Mouse (Mus musculus): ENCODE results near the gene Scn10a. TPM values are rescaled to one million over a fixed set of nuclear protein-coding genes. Genes with fewer than 3 reads are reported as not detected.

The Scn10a gene
- total and polyA plus RNA-seq, 3 experiments: not detected

GRCm38 (mm10) chr9:119656111-119656510 is 63.0 kb downstream of the Scn10a start:
- no peak for DNase-seq (ENCODE audit: extremely low read depth)
- no peak overlapping the region for H3K4me2 ChIP-seq (ENCODE audit: insufficient read depth, low read depth, poor library complexity, severe bottlenecking)
- in situ Hi-C loops (cut with MboI; ENCODE audit: low pct_ligation_motif_present, low pct_unique_long_range_greater_than_20kb, low sequenced_read_pairs): loop anchor here (25.0 kb wide), 1 partner anchor 231 kb away; the partner anchor contains the start of gene Wdr48

GRCm38 (mm10) chr9:119653758-119654157 is 65.4 kb downstream of the Scn10a start:
- Histone ChIP-seq H3K27me3 (replicated peaks) (peaks cover 32% of the 10 kb centered on the region), H3K27ac (ENCODE audit: insufficient read depth, low read depth) (no peak overlapping the region), H3K4me2 (ENCODE audit: insufficient read depth, low read depth, poor library complexity, severe bottlenecking) (no peak overlapping the region), H3K9me3 (replicated peaks; ENCODE audit: low read length) (no peaks in the 10 kb centered on the region), H3K4me1 (ENCODE audit: control insufficient read depth in 1 of 2, insufficient read depth in 2 of 2) (peaks cover 5 to 9% of the 10 kb centered on the region in 2 experiments; a peak in 2 of 4 replicates), H3K9ac (ENCODE audit: insufficient read depth, low read depth) (no peak overlapping the region), H3K36me3 (replicated peaks in 1 of 2; ENCODE audit: control insufficient read depth in 1 of 2, insufficient read depth in 1 of 2, low read length in 1 of 2) (no peaks in the 10 kb centered on the region), H3K4me3 (replicated peaks in 1 of 3; ENCODE audit: low read depth in 2 of 3, low read length in 2 of 3, poor library complexity in 1 of 3) (no peak overlapping the region), H3K79me2 (replicated peaks; ENCODE audit: control insufficient read depth, extremely low read depth, insufficient read depth, poor library complexity, severe bottlenecking) (no peaks in the 10 kb centered on the region)
- dilution Hi-C loops (cut with MboI; ENCODE audit: extremely low pct_ligation_motif_present, extremely low pct_unique_long_range_greater_than_20kb, low sequenced_read_pairs) (no loop called here), in situ Hi-C loops (cut with MboI; ENCODE audit: low pct_ligation_motif_present, low pct_unique_long_range_greater_than_20kb, low sequenced_read_pairs) (loop anchor here (5.0 to 25.0 kb wide), 2 partner anchors 99 to 234 kb away; partner anchors contain the start of gene Wdr48)
- no peak for DNase-seq (ENCODE audit: extremely low read depth)
- TF ChIP-seq UBTF (IDR thresholded peaks at IDR 0.05; ENCODE audit: low read depth, low read length): no peak
- no peak for TF ChIP-seq NELFE (IDR thresholded peaks at IDR 0.05; ENCODE audit: low read depth, low read length)
- no peak for TF ChIP-seq JUND (conservative IDR thresholded peaks at IDR 0.05; ENCODE audit: low read depth, low read length)
- TF ChIP-seq JUN (IDR thresholded peaks at IDR 0.05; ENCODE audit: insufficient read depth, low read depth, low read length): no peak
- no peak for TF ChIP-seq NRF1 (IDR thresholded peaks at IDR 0.05; ENCODE audit: low read depth, low read length)
- TF ChIP-seq TCF12 (IDR thresholded peaks at IDR 0.05; ENCODE audit: low read depth, low read length): no peak
- TF ChIP-seq USF1 (IDR thresholded peaks at IDR 0.05; ENCODE audit: low read depth, low read length): no peak

More at GRCm38 (mm10) chr9:119656111-119656510, 63.0 kb downstream of the Scn10a start:
- dilution Hi-C loops (cut with MboI; ENCODE audit: extremely low pct_ligation_motif_present, extremely low pct_unique_long_range_greater_than_20kb, low sequenced_read_pairs): no loop called here
- Histone ChIP-seq H3K4me1 (ENCODE audit: control insufficient read depth in 1 of 2, insufficient read depth in 2 of 2) (peaks cover 0 to 6% of the 10 kb centered on the region in 2 experiments; a peak in 1 of 4 replicates), H3K9ac (ENCODE audit: insufficient read depth, low read depth) (no peak overlapping the region), H3K4me3 (replicated peaks in 1 of 3; ENCODE audit: low read depth in 2 of 3, low read length in 2 of 3, poor library complexity in 1 of 3) (no peak overlapping the region), H3K79me2 (replicated peaks; ENCODE audit: control insufficient read depth, extremely low read depth, insufficient read depth, poor library complexity, severe bottlenecking) (no peaks in the 10 kb centered on the region), H3K36me3 (replicated peaks in 1 of 2; ENCODE audit: control insufficient read depth in 1 of 2, insufficient read depth in 1 of 2, low read length in 1 of 2) (no peaks in the 10 kb centered on the region), H3K27me3 (replicated peaks) (peaks cover 50% of the 10 kb centered on the region), H3K9me3 (replicated peaks; ENCODE audit: low read length) (no peaks in the 10 kb centered on the region), H3K27ac (ENCODE audit: insufficient read depth, low read depth) (no peak overlapping the region)
- TF ChIP-seq UBTF (IDR thresholded peaks at IDR 0.05; ENCODE audit: low read depth, low read length): no peak
- no peak for TF ChIP-seq NRF1 (IDR thresholded peaks at IDR 0.05; ENCODE audit: low read depth, low read length)
- no peak for TF ChIP-seq JUND (conservative IDR thresholded peaks at IDR 0.05; ENCODE audit: low read depth, low read length)
- TF ChIP-seq USF1 (IDR thresholded peaks at IDR 0.05; ENCODE audit: low read depth, low read length): no peak

- Histone ChIP-seq H3K9ac (ENCODE audit: insufficient read depth, low read depth) (no peak overlapping the region), H3K36me3 (replicated peaks in 1 of 2; ENCODE audit: control insufficient read depth in 1 of 2, insufficient read depth in 1 of 2, low read length in 1 of 2) (no peaks in the 10 kb centered on the region), H3K4me3 (replicated peaks in 1 of 3; ENCODE audit: low read depth in 2 of 3, low read length in 2 of 3, poor library complexity in 1 of 3) (no peak overlapping the region), H3K9me3 (replicated peaks; ENCODE audit: low read length) (no peaks in the 10 kb centered on the region), H3K27me3 (replicated peaks) (no peaks in the 10 kb centered on the region), H3K79me2 (replicated peaks; ENCODE audit: control insufficient read depth, extremely low read depth, insufficient read depth, poor library complexity, severe bottlenecking) (no peaks in the 10 kb centered on the region), H3K4me2 (ENCODE audit: insufficient read depth, low read depth, poor library complexity, severe bottlenecking) (no peak overlapping the region), H3K4me1 (ENCODE audit: control insufficient read depth in 1 of 2, insufficient read depth in 2 of 2) (peaks cover 6 to 7% of the 10 kb centered on the region in 2 experiments; a peak in 3 of 4 replicates), H3K27ac (ENCODE audit: insufficient read depth, low read depth) (no peak overlapping the region)
- TF ChIP-seq HCFC1 (IDR thresholded peaks at IDR 0.05; ENCODE audit: low read depth, low read length): no peak
- no peak for TF ChIP-seq NRF1 (IDR thresholded peaks at IDR 0.05; ENCODE audit: low read depth, low read length)
- no peak for TF ChIP-seq PAX5 (IDR thresholded peaks at IDR 0.05; ENCODE audit: low read length)
- peak; percentile 52 to 87; a peak in 3 of 4 replicates for TF ChIP-seq CTCF (conservative IDR thresholded peaks at IDR 0.05 in 1 of 2, IDR thresholded peaks at IDR 0.05 in 1 of 2; ENCODE audit: low read depth in 2 of 2, low read length in 2 of 2)
- TF ChIP-seq ZNF384 (IDR thresholded peaks at IDR 0.05; ENCODE audit: low read depth, low read length): peak; percentile 51
- TF ChIP-seq EP300 (IDR thresholded peaks at IDR 0.05; ENCODE audit: low read length): no peak
- peak; percentile 75 for TF ChIP-seq SMC3 (IDR thresholded peaks at IDR 0.05; ENCODE audit: low read depth, low read length)
- peak; percentile 78 for TF ChIP-seq RAD21 (IDR thresholded peaks at IDR 0.05; ENCODE audit: low read depth, low read length)
- dilution Hi-C loops (cut with MboI; ENCODE audit: extremely low pct_ligation_motif_present, extremely low pct_unique_long_range_greater_than_20kb, low sequenced_read_pairs) (no loop called here), in situ Hi-C loops (cut with MboI; ENCODE audit: low pct_ligation_motif_present, low pct_unique_long_range_greater_than_20kb, low sequenced_read_pairs) (no loop called here)
- DNase-seq (ENCODE audit: extremely low read depth): peak; percentile 78
Measured at GRCm38 (mm10) chr9:119646942-119647547, 72.1 kb downstream of the Scn10a start.
